Mouse (Mus musculus) MEL (cell line): ENCODE results near the gene Msi2. TPM values are rescaled to one million over a fixed set of nuclear protein-coding genes. Genes with fewer than 3 reads are reported as not detected.

Source experiments
- DNase-seq: peaks from one replicate; pipeline ENCODE4 v3.0.0; 2011; ENCODE audit warnings: low read depth, low spot score
- H3K27ac ChIP-seq: 2 replicates; pipeline ENCODE4 v1.5.1; 2012; ENCODE audit warnings: low read depth, mild to moderate bottlenecking, control low read depth, low read length, moderate library complexity; ENCODE audit not compliant: control insufficient read depth
- H3K27me3 ChIP-seq, 2 experiments: fragments of 150-350 bp in 1 of 2; sonication (generic) in 1 of 2; 2 replicates each; pipeline ENCODE4 v1.6.1; 2012; ENCODE audit warnings: low read length in 2 of 2, mild to moderate bottlenecking in 2 of 2, improper control_type of control experiment in 1 of 2, moderate library complexity in 1 of 2; ENCODE audit not compliant: insufficient read depth in 2 of 2, control insufficient read depth in 1 of 2
- H3K36me3 ChIP-seq, 2 experiments: 2 replicates each; pipeline ENCODE4 v1.6.1; 2012 to 2014; ENCODE audit warnings: low read length in 2 of 2, improper control_type of control experiment in 1 of 2, inconsistent platforms in 1 of 2, mild to moderate bottlenecking in 1 of 2; ENCODE audit not compliant: insufficient read depth in 2 of 2, control insufficient read depth in 1 of 2
- H3K4me1 ChIP-seq, 2 experiments: fragments of 150-350 bp in 1 of 2; sonication (generic) in 1 of 2; 2 replicates each; pipeline ENCODE4 v1.6.1; 2012; ENCODE audit warnings: low read length in 2 of 2, improper control_type of control experiment in 1 of 2, mild to moderate bottlenecking in 1 of 2; ENCODE audit not compliant: insufficient read depth in 2 of 2, control insufficient read depth in 1 of 2
- H3K4me3 ChIP-seq, 2 experiments: fragments of 150-350 bp in 1 of 2; sonication (generic) in 1 of 2; 2 replicates each; pipeline ENCODE4 v1.5.1; 2012; ENCODE audit warnings: low read depth in 2 of 2, low read length in 2 of 2, mild to moderate bottlenecking in 2 of 2, moderate library complexity in 2 of 2, control low read depth in 1 of 2, improper control_type of control experiment in 1 of 2; ENCODE audit not compliant: control insufficient read depth in 1 of 2, insufficient read depth in 1 of 2
- H3K79me2 ChIP-seq: 2 replicates; pipeline ENCODE4 v1.6.1; 2012; ENCODE audit warnings: mild to moderate bottlenecking, low read length, moderate library complexity; ENCODE audit not compliant: control insufficient read depth, poor library complexity, insufficient read depth
- H3K9ac ChIP-seq: 2 replicates; pipeline ENCODE4 v1.6.1; 2012; ENCODE audit warnings: low read depth, mild to moderate bottlenecking, control low read depth, low read length, moderate library complexity; ENCODE audit not compliant: control insufficient read depth, poor library complexity, severe bottlenecking
- H3K9me3 ChIP-seq: fragments of 150-350 bp; sonication (generic); replicated peaks from 2 replicates; pipeline ENCODE4 v1.6.1; 2012; ENCODE audit warnings: mild to moderate bottlenecking, low read length, improper control_type of control experiment, moderate library complexity; ENCODE audit not compliant: insufficient read depth
- BHLHE40 ChIP-seq: IDR thresholded peaks from 2 replicates; pipeline ENCODE4 v1.6.1; 2012; ENCODE audit warnings: low read depth, mild to moderate bottlenecking, inconsistent platforms, low read length, improper control_type of control experiment, borderline replicate concordance
- CHD1 ChIP-seq: IDR thresholded peaks from 2 replicates; pipeline ENCODE4 v1.6.1; 2012; ENCODE audit warnings: low read depth, mild to moderate bottlenecking, inconsistent platforms, low read length, improper control_type of control experiment
- ELF1 ChIP-seq: IDR thresholded peaks from 2 replicates; pipeline ENCODE4 v1.6.1; 2014; ENCODE audit warnings: low read depth, mild to moderate bottlenecking, inconsistent platforms, low read length, improper control_type of control experiment, moderate library complexity
- EP300 ChIP-seq, 2 experiments: IDR thresholded peaks; 2 replicates each; pipeline ENCODE4 v1.6.1; 2011; ENCODE audit warnings: improper control_type of control experiment in 2 of 2, low read length in 2 of 2, low read depth in 1 of 2, mild to moderate bottlenecking in 1 of 2
- ETS1 ChIP-seq: IDR thresholded peaks from 2 replicates; pipeline ENCODE4 v1.6.1; 2012; ENCODE audit warnings: low read depth, mild to moderate bottlenecking, inconsistent platforms, low read length, improper control_type of control experiment, moderate library complexity
- GATA1 ChIP-seq: IDR thresholded peaks from 2 replicates; pipeline ENCODE4 v1.6.1; 2011; ENCODE audit warnings: low read depth, low read length, improper control_type of control experiment
- MAX ChIP-seq: IDR thresholded peaks from 2 replicates; pipeline ENCODE4 v1.6.1; 2011; ENCODE audit warnings: low read length, improper control_type of control experiment
- MEF2A ChIP-seq: IDR thresholded peaks from 2 replicates; pipeline ENCODE4 v1.6.1; 2014; ENCODE audit warnings: low read depth, mild to moderate bottlenecking, inconsistent platforms, low read length, improper control_type of control experiment; ENCODE audit not compliant: poor library complexity, insufficient replicate concordance, severe bottlenecking; ENCODE audit errors: extremely low read depth
- MYB ChIP-seq: IDR thresholded peaks from 2 replicates; pipeline ENCODE4 v1.6.1; 2011; ENCODE audit warnings: mild to moderate bottlenecking, low read depth, low read length, improper control_type of control experiment
- MYC ChIP-seq: IDR thresholded peaks from 2 replicates; pipeline ENCODE4 v1.6.1; 2011; ENCODE audit warnings: low read depth, mild to moderate bottlenecking, low read length, improper control_type of control experiment, moderate library complexity
- POLR2A ChIP-seq, 2 experiments: IDR thresholded peaks; 2 replicates each; pipeline ENCODE4 v1.6.1; 2011 to 2012; ENCODE audit warnings: low read length in 2 of 2, mild to moderate bottlenecking in 2 of 2, control low read depth in 1 of 2, improper control_type of control experiment in 1 of 2, low read depth in 1 of 2, moderate library complexity in 1 of 2; ENCODE audit not compliant: control insufficient read depth in 1 of 2, insufficient read depth in 1 of 2, poor library complexity in 1 of 2
- SIN3A ChIP-seq: IDR thresholded peaks from 2 replicates; pipeline ENCODE4 v1.6.1; 2012; ENCODE audit warnings: low read length, improper control_type of control experiment, inconsistent platforms
- TAL1 ChIP-seq: IDR thresholded peaks from 2 replicates; pipeline ENCODE4 v1.6.1; 2012; ENCODE audit warnings: mild to moderate bottlenecking, inconsistent platforms, low read length, moderate library complexity, mixed read lengths
- TBP ChIP-seq: IDR thresholded peaks from 2 replicates; pipeline ENCODE4 v1.8.0; 2011; ENCODE audit warnings: low read depth, low read length, improper control_type of control experiment
- TCF12 ChIP-seq: IDR thresholded peaks from 2 replicates; pipeline ENCODE4 v1.6.1; 2014; ENCODE audit warnings: low read depth, mild to moderate bottlenecking, inconsistent platforms, low read length, improper control_type of control experiment, moderate library complexity
- UBTF ChIP-seq: IDR thresholded peaks from 2 replicates; pipeline ENCODE4 v1.6.1; 2012; ENCODE audit warnings: low read depth, mild to moderate bottlenecking, inconsistent platforms, low read length, improper control_type of control experiment, moderate library complexity, borderline replicate concordance; ENCODE audit not compliant: insufficient read depth
- USF1 ChIP-seq: IDR thresholded peaks from 2 replicates; pipeline ENCODE4 v1.6.1; 2014; ENCODE audit warnings: low read depth, mild to moderate bottlenecking, inconsistent platforms, low read length, improper control_type of control experiment, moderate library complexity
- ZC3H11A ChIP-seq: IDR thresholded peaks from 2 replicates; pipeline ENCODE4 v1.6.1; 2012; ENCODE audit warnings: low read depth, mild to moderate bottlenecking, inconsistent platforms, low read length, improper control_type of control experiment
- polyA plus RNA-seq, 2 experiments: library from polyadenylated mRNA; stranded (reverse) in 1 of 2; unstranded in 1 of 2; fragments of >175 nt in 1 of 2; fragments of >200 nt in 1 of 2; gene quantifications; 2 replicates each; pipeline versions ENCODE4 v1.2.1 to v1.2.4; 2012; ENCODE audit warnings: low replicate concordance in 2 of 2, low read depth in 1 of 2; ENCODE audit not compliant: insufficient read length in 2 of 2, insufficient read depth in 1 of 2, missing spikeins in 1 of 2
- total RNA-seq: library from RNA; depleted of rRNA; stranded (reverse); fragments of 300-350 nt; gene quantifications from 2 replicates; pipeline ENCODE4 v1.2.3, GENCODE M21; 2012

Msi2 gene
- total and polyA plus RNA-seq, 3 experiments = 16.2 to 29.7 TPM; not detected in 1

DNA sequence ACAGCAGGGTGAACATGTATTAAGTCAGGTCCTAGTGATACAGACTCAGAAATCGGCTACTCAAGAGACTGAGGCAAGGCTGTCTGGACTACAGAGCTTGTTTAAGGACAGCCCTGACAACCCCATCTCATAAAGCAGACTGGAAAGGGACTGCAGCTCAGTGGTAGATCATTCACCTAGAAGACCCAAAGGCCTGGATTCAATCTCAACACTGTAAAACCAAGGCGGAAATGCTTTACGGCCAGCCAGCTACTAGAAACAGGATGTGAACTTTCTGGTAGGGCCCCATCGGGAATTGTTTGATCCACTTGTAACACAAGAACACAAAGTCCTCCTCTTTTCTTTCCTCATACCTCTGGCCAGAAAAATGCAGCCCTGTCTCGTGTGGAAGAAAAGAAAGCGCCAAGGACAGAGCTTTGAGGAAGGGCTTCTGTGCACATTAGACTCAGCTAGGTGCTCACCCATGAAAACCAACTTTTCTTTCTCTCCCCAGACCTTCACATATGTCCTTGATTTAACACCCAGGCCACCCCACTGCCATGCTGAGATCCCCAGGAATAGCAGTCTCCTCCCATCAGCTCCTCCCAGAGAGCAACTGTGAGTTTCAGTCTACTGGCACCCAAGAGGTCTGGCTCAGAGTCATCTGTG is 162.3 kb downstream of the Msi2 start:
- TF ChIP-seq EP300 (IDR thresholded peaks at IDR 0.05; ENCODE audit: low read depth in 1 of 2, low read length in 2 of 2) (no peak), MAX (no peak), MYC (no peak), ZC3H11A (no peak), ETS1 (no peak), TBP (no peak), MYB (no peak), TAL1 (no peak), USF1 (no peak), ELF1 (no peak), POLR2A (IDR thresholded peaks at IDR 0.05; ENCODE audit: control insufficient read depth in 1 of 2, insufficient read depth in 1 of 2, low read depth in 1 of 2, low read length in 2 of 2, poor library complexity in 1 of 2) (no peak), BHLHE40 (no peak)
- H3K9me3 ChIP-seq = no peaks in the 10 kb centered on the region
- peaks cover 34 to 47% of the 10 kb centered on the region in 2 experiments for H3K4me1 ChIP-seq
- no peaks in the 10 kb centered on the region for H3K79me2 ChIP-seq
- peaks cover 0 to 37% of the 10 kb centered on the region in 2 experiments; a peak in 2 of 4 replicates for H3K36me3 ChIP-seq
- peak; percentile 23 for DNase-seq
- H3K27me3 ChIP-seq = no peaks in the 10 kb centered on the region
- H3K4me3 ChIP-seq = no peak overlapping the region
- no peak overlapping the region for H3K9ac ChIP-seq
- H3K27ac ChIP-seq = peak overlapping the region; percentile 17; the same call in 1 of the 2 replicates

- no peak overlapping the region for H3K4me3 ChIP-seq
- H3K36me3 ChIP-seq = peaks cover 0 to 41% of the 10 kb centered on the region in 2 experiments; a peak in 2 of 4 replicates
- H3K27ac ChIP-seq = peak overlapping the region; percentile 17
- H3K9me3 ChIP-seq = no peaks in the 10 kb centered on the region
- peak; percentile 29 for DNase-seq
- TF ChIP-seq UBTF = 0 out of 2 replicates have a peak, but pooled peaks have one; percentile 37
- TF ChIP-seq SIN3A = 0 out of 2 replicates have a peak, but pooled peaks have one; percentile 10
- peak; percentile 66 for TF ChIP-seq TCF12
- no peak for TF ChIP-seq CHD1
- TF ChIP-seq EP300 (IDR thresholded peaks at IDR 0.05; ENCODE audit: low read depth in 1 of 2, low read length in 2 of 2) = peak in 1 of 2 experiments; percentile 45; a peak in 1 of 4 replicates
- TF ChIP-seq MEF2A = no peak
- TF ChIP-seq GATA1 = peak; percentile 41; the same call in 1 of the 2 replicates
- TF ChIP-seq, all 39 proteins: peak for 5
- Histone ChIP-seq H3K4me1 (peaks cover 40 to 54% of the 10 kb centered on the region in 2 experiments), H3K9ac (no peak overlapping the region), H3K27me3 (no peaks in the 10 kb centered on the region), H3K79me2 (no peaks in the 10 kb centered on the region)
Observed at GRCm38 (mm10) chr11:88555232-88555818, 163.0 kb downstream of the Msi2 start.
